Mouse (Mus musculus): ENCODE data around the gene Tenm2.

DNA sequence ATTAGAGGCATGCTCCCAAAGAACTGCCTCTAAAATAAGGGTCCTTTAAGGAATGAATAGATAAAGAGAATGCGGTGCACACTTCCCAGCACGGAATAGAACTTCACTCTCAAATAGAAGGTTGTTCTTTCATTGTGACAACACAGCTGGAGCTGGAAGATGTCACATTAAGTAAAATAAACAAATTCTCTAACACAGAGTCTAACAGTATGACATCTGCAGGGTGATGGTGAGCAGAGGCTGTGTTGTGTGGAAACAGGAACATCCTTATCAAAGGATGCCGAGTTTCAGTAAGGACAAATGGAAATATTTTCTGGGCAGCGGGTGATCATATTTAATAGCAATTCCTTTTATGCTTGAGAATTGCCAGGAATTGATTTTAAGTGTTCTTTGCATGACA lies 897.3 kb downstream of the Tenm2 start:
- TF ChIP-seq CTCF (IDR thresholded peaks at IDR 0.05; ENCODE audit: control insufficient read depth, insufficient read depth, low read length) (no peak), POLR2A (IDR thresholded peaks at IDR 0.05; ENCODE audit: borderline replicate concordance, control insufficient read depth, low read depth, low read length) (no peak)

Measured in bone marrow, adult 2 months (tissue).